Mouse (Mus musculus) lung, postnatal 10 days (tissue): Measurements from ENCODE around the gene Gm4894.

Experiments used
- DNase-seq: peaks from one replicate; pipeline ENCODE4 v3.0.0; 2021

The Gm4894 gene

GRCm38 (mm10) chr9:49250231-49250630 lies at the start of gene Gm4894:
Gm4894 (plus strand) TSS chr9:49250531.
- no peak for DNase-seq

GRCm38 (mm10) chr9:49206331-49206730 lies 44.0 kb upstream of the Gm4894 start:
- no peak for DNase-seq

- DNase-seq: no peak
Measured at GRCm38 (mm10) chr9:49211493-49211892, 38.8 kb upstream of the Gm4894 start.

GRCm38 (mm10) chr9:49214734-49215133 lies 35.6 kb upstream of the Gm4894 start:
- no peak for DNase-seq

GRCm38 (mm10) chr9:49217626-49218607 lies 32.4 kb upstream of the Gm4894 start:
- DNase-seq: no peak

GRCm38 (mm10) chr9:49224488-49224887 lies 25.8 kb upstream of the Gm4894 start:
- no peak for DNase-seq

GRCm38 (mm10) chr9:49227442-49227841 lies 22.9 kb upstream of the Gm4894 start:
- DNase-seq: no peak

- DNase-seq: no peak
Measured at GRCm38 (mm10) chr9:49229054-49229453, 21.3 kb upstream of the Gm4894 start.

GRCm38 (mm10) chr9:49246839-49247238 lies 3.5 kb upstream of the Gm4894 start:
- DNase-seq: peak; percentile 79

- no peak for DNase-seq
Measured at GRCm38 (mm10) chr9:49268949-49269348, 18.6 kb downstream of the Gm4894 start.

GRCm38 (mm10) chr9:49273566-49273965 lies 23.2 kb downstream of the Gm4894 start:
- DNase-seq: peak; percentile 6

GRCm38 (mm10) chr9:49275976-49276375 lies 25.6 kb downstream of the Gm4894 start:
- DNase-seq: peak; percentile 55

- peak; percentile 14 for DNase-seq
Measured at GRCm38 (mm10) chr9:49276542-49277334, 26.4 kb downstream of the Gm4894 start.

- DNase-seq: no peak
Measured at GRCm38 (mm10) chr9:49295101-49295500, 44.8 kb downstream of the Gm4894 start.

- DNase-seq: no peak
Measured at GRCm38 (mm10) chr9:49307576-49307975, 57.2 kb downstream of the Gm4894 start.

GRCm38 (mm10) chr9:49310821-49311220 lies 60.5 kb downstream of the Gm4894 start:
- no peak for DNase-seq

GRCm38 (mm10) chr9:49318638-49319037 lies 68.3 kb downstream of the Gm4894 start:
- DNase-seq: no peak
